8 mouse cellular contexts compared by ENCODE assay signal in the genomic region with DNA sequence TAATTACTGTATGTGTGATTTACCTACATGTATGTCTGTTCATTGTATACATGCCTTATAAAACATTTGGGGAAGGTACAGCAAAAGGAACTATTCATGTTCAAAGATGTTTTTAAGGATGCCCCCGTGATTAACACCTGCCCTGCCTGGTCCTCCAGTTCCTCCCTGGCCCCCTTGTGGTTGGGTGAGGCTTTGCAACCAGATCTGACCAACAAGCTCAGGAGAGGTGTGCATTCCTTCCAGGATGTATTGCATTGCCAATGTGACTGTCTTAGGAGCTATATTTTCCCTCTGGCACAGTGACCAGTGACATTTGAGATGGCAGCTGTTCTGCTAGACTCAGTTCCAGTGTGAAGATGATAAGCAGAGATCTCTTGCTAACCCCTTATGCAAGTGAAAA. TPM values are rescaled to one million over a fixed set of nuclear protein-coding genes. Genes with fewer than 3 reads are reported as not detected.
DNase-seq lines count a peak whose midpoint lies in the region; ATAC-seq and TF ChIP-seq lines count a peak whose summit lies in the region.

No protein-coding gene starts in this region.

- no peaks in the 10 kb centered on the region for H3K4me1 ChIP-seq in embryonic facial prominence, embryonic 10.5 days

- H3K36me3 ChIP-seq in embryonic facial prominence, embryonic 10.5 days (replicated peaks) = no peaks in the 10 kb centered on the region

- peaks cover 7% of the 10 kb centered on the region; the same call in 1 of the 2 replicates for H3K27me3 ChIP-seq in embryonic facial prominence, embryonic 10.5 days (replicated peaks; ENCODE audit: low read depth, poor library complexity, severe bottlenecking)

- intact Hi-C loops in left cerebral cortex, adult 2 months (cut with DNase I) = no loop called here

- 44% methylated on average over 1 of the region's 1 CpGs for WGBS in embryonic facial prominence, embryonic 10.5 days

- ATAC-seq in neutrophil, adult 5-6 weeks (ENCODE audit: extremely low read depth, insufficient number of reproducible peaks, low FRiP score, poor library complexity, severe bottlenecking) = peak; percentile 56; the same call in 1 of the 2 replicates
- no peak for ATAC-seq in monocyte, adult 5-6 weeks (replicated peaks; ENCODE audit: insufficient number of reproducible peaks, low FRiP score, low TSS enrichment, poor library complexity, severe bottlenecking)

- peak; percentile 17 to 32 for DNase-seq in left cerebral cortex, adult 2 months (ENCODE audit: extremely low spot score in 1 of 2, low spot score in 2 of 2)
- DNase-seq in left cerebral cortex, adult 11 months (ENCODE audit: low spot score) = no peak
- peak; percentile 57 for DNase-seq in ES-CJ7 (ENCODE audit: low read depth, low spot score)
- DNase-seq in adrenal gland, postnatal 36 days = peak; percentile 62 to 82
- DNase-seq in embryonic facial prominence, embryonic 10.5 days (ENCODE audit: low spot score) = peak; percentile 65
- DNase-seq in kidney, postnatal 14 days = peak; percentile 62

- peak; percentile 79 for TF ChIP-seq CTCF in left cerebral cortex, adult 2 months (IDR thresholded peaks at IDR 0.05)

- H3K27ac ChIP-seq in left cerebral cortex, adult 2 months = no peak overlapping the region
- no peak overlapping the region for H3K27ac ChIP-seq in embryonic facial prominence, embryonic 10.5 days (replicated peaks)

- no peak overlapping the region for H3K4me3 ChIP-seq in left cerebral cortex, adult 2 months
- no peak overlapping the region for H3K4me3 ChIP-seq in embryonic facial prominence, embryonic 10.5 days

- H3K9me3 ChIP-seq in embryonic facial prominence, embryonic 10.5 days = no peaks in the 10 kb centered on the region

RNA-seq across cellular contexts. Expression of a gene that starts 16.8 kb away (rescaled TPM):
- 10 to 100 TPM; 34.9 to 36.0 TPM for total RNA-seq in left cerebral cortex, adult 2 months (2021)
- 10 to 100 TPM; 57.9 to 64.7 TPM for total RNA-seq in adrenal gland, postnatal 36 days (2021)
- polyA plus RNA-seq in embryonic facial prominence, embryonic 10.5 days (2016; fragmentation: Nextera tagmentation; extraction: Ambion mirVana) = 34.8 and 36.6 TPM in 2 replicates
- total RNA-seq in neutrophil, adult 5-6 weeks (2017) = 15.8 and 17.1 TPM in 2 replicates
- total RNA-seq in monocyte, adult 5-6 weeks (2017) = 23.6 to 33.0 TPM (median 29.8 TPM) in 3 replicates
